Mouse (Mus musculus) limb, embryonic 14.5 days (tissue): ENCODE results near the gene Cadm1. TPM values are rescaled to one million over a fixed set of nuclear protein-coding genes. Genes with fewer than 3 reads are reported as not detected.

Experiments used
- ATAC-seq: fragments of 200-750 bp; cut with Nextera tagmentation; 2 replicates; pipeline ENCODE4 v1.8.0; 2017; ENCODE audit warnings: low read depth, moderate number of reproducible peaks, moderate TSS enrichment; ENCODE audit not compliant: low FRiP score
- DNase-seq: peaks from one replicate; pipeline ENCODE4 v3.0.0-alpha.2; 2015; ENCODE audit warnings: low spot score
- H3K27ac ChIP-seq: fragments of 300-500 bp; sonication (generic); replicated peaks from 2 replicates; pipeline ENCODE4 v1.5.1; 2014; ENCODE audit warnings: low read depth, mild to moderate bottlenecking, low read length, moderate library complexity, mixed read lengths
- H3K27me3 ChIP-seq: fragments of 300-500 bp; sonication (generic); 2 replicates; pipeline ENCODE4 v1.6.1; 2014; ENCODE audit warnings: low read length, mixed read lengths; ENCODE audit not compliant: control insufficient read depth, insufficient read depth
- H3K36me3 ChIP-seq: fragments of 300-500 bp; sonication (generic); 2 replicates; pipeline ENCODE4 v1.6.1; 2014; ENCODE audit warnings: mild to moderate bottlenecking, low read length, moderate library complexity, mixed read lengths; ENCODE audit not compliant: control insufficient read depth, insufficient read depth
- H3K4me1 ChIP-seq: fragments of 300-500 bp; sonication (generic); 2 replicates; pipeline ENCODE4 v1.6.1; 2014; ENCODE audit warnings: antibody characterized with exemption, low read length, mixed read lengths; ENCODE audit not compliant: control insufficient read depth, insufficient read depth
- H3K4me2 ChIP-seq: fragments of 300-500 bp; sonication (generic); replicated peaks from 2 replicates; pipeline ENCODE4 v1.6.1; 2014; ENCODE audit warnings: low read depth, mild to moderate bottlenecking, low read length, moderate library complexity; ENCODE audit not compliant: severe bottlenecking
- H3K4me3 ChIP-seq: fragments of 300-500 bp; sonication (generic); replicated peaks from 2 replicates; pipeline ENCODE4 v1.5.1; 2014; ENCODE audit warnings: low read length
- H3K9ac ChIP-seq: fragments of 300-500 bp; sonication (generic); 2 replicates; pipeline ENCODE4 v1.6.1; 2014; ENCODE audit warnings: mild to moderate bottlenecking, low read depth, low read length, moderate library complexity; ENCODE audit not compliant: severe bottlenecking
- H3K9me3 ChIP-seq: fragments of 300-500 bp; sonication (generic); 2 replicates; pipeline ENCODE4 v1.6.1; 2016; ENCODE audit warnings: low read length; ENCODE audit not compliant: control insufficient read depth
- POLR2A ChIP-seq: fragments of 200-500 bp; IDR thresholded peaks from 2 replicates; pipeline ENCODE4 v1.8.0; 2012; ENCODE audit warnings: inconsistent platforms, mild to moderate bottlenecking, moderate library complexity, borderline replicate concordance; ENCODE audit not compliant: insufficient read depth, insufficient read length; ENCODE audit errors: extremely low read depth
- WGBS: fragments of 180-500 bp; shearing (Covaris S2); extraction: QIAGEN DNeasy Blood & Tissue Kit; methylation state at CpG from one replicate; pipeline ENCODE4 v1.1.7; 2014; 5-methylcytosine and 5-hydroxymethylcytosine counted together
- polyA plus RNA-seq, 2 experiments: library from polyadenylated mRNA; depleted of rRNA in 1 of 2; stranded (reverse) in 1 of 2; unstranded in 1 of 2; fragments of >200 nt; fragmentation: Nextera tagmentation in 1 of 2; extraction: Ambion mirVana in 1 of 2; gene quantifications; 2 replicates each; pipeline versions ENCODE4 v1.2.1 to v1.2.3; 2012 to 2014

Cadm1 gene
- polyA plus RNA-seq, 2 experiments: 15.4 to 37.5 TPM

- no peaks in the 10 kb centered on the region for H3K27me3 ChIP-seq
- WGBS: 78% methylated on average over 7 of the region's 7 CpGs
- H3K9me3 ChIP-seq: no peaks in the 10 kb centered on the region
- H3K4me2 ChIP-seq: no peak overlapping the region
- H3K4me3 ChIP-seq: no peak overlapping the region
- H3K4me1 ChIP-seq: no peaks in the 10 kb centered on the region
- DNase-seq: no peak
- no peak overlapping the region for H3K9ac ChIP-seq
- no peaks in the 10 kb centered on the region for H3K36me3 ChIP-seq
- TF ChIP-seq POLR2A: no peak
- ATAC-seq: no peak
- H3K27ac ChIP-seq: no peak overlapping the region
Observed at GRCm38 (mm10) chr9:47805658-47806057, 275.7 kb downstream of the Cadm1 start.

- Histone ChIP-seq H3K4me2 (no peak overlapping the region), H3K27me3 (no peaks in the 10 kb centered on the region), H3K36me3 (no peaks in the 10 kb centered on the region), H3K9ac (no peak overlapping the region), H3K4me3 (no peak overlapping the region), H3K4me1 (peaks cover 42% of the 10 kb centered on the region), H3K9me3 (no peaks in the 10 kb centered on the region), H3K27ac (0 out of 2 replicates have a peak overlapping the region, but pooled peaks have one; percentile 21)
- no peak for ATAC-seq
- TF ChIP-seq POLR2A: no peak
- no peak for DNase-seq
- 40% methylated on average over 4 of the region's 4 CpGs for WGBS
Observed at GRCm38 (mm10) chr9:47825668-47826067, 295.7 kb downstream of the Cadm1 start.

DNA sequence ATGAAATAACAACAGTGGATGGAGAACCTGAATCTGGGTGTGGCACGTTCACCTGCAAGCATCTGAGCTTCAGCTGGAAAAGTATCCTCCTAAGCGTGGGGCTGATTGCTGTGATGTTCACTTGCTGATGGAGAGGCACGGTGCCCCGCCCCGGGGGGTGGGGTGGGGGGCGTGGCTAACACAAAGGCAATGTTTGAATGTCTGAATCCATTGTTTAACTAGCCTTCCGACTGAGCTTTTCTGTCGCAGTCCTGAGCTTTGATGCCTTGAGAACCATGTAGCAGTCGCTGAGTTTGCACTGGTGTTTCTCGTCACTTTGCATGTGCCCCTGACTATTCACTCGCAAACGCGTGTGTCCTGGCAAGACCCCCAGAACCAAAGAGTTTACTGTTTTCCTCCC lies 298.8 kb downstream of the Cadm1 start:
- DNase-seq (no peak), ATAC-seq (no peak)
- WGBS: 15% methylated on average over 13 of the region's 13 CpGs
- 0 out of 2 replicates have a peak overlapping the region, but pooled peaks have one; percentile 14 for H3K4me3 ChIP-seq
- H3K27me3 ChIP-seq: no peaks in the 10 kb centered on the region
- H3K4me2 ChIP-seq: peak overlapping the region; percentile 30; the same call in 1 of the 2 replicates
- no peaks in the 10 kb centered on the region for H3K36me3 ChIP-seq
- H3K9me3 ChIP-seq: no peaks in the 10 kb centered on the region
- H3K27ac ChIP-seq: no peak overlapping the region
- H3K9ac ChIP-seq: peak overlapping the region; percentile 31; the same call in 1 of the 2 replicates
- TF ChIP-seq POLR2A: no peak
- peaks cover 42% of the 10 kb centered on the region for H3K4me1 ChIP-seq

GRCm38 (mm10) chr9:47829204-47829603 lies 299.2 kb downstream of the Cadm1 start:
- H3K4me2 ChIP-seq: peak overlapping the region; percentile 30; the same call in 1 of the 2 replicates
- whole genome bisulfite sequencing: 58% methylated on average over 10 of the region's 10 CpGs
- H3K36me3 ChIP-seq: no peaks in the 10 kb centered on the region
- H3K4me1 ChIP-seq: peaks cover 42% of the 10 kb centered on the region
- H3K27ac ChIP-seq: no peak overlapping the region
- no peaks in the 10 kb centered on the region for H3K9me3 ChIP-seq
- no peaks in the 10 kb centered on the region for H3K27me3 ChIP-seq
- no peak for ATAC-seq
- no peak for TF ChIP-seq POLR2A
- 0 out of 2 replicates have a peak overlapping the region, but pooled peaks have one; percentile 14 for H3K4me3 ChIP-seq
- peak overlapping the region; percentile 31; the same call in 1 of the 2 replicates for H3K9ac ChIP-seq
- DNase-seq: no peak

- Histone ChIP-seq H3K4me2 (no peak overlapping the region), H3K9ac (no peak overlapping the region), H3K36me3 (no peaks in the 10 kb centered on the region), H3K27me3 (no peaks in the 10 kb centered on the region), H3K27ac (no peak overlapping the region), H3K9me3 (no peaks in the 10 kb centered on the region), H3K4me1 (peaks cover 42% of the 10 kb centered on the region), H3K4me3 (no peak overlapping the region)
- WGBS: 33% methylated on average over 4 of the region's 4 CpGs
- ATAC-seq (no peak), DNase-seq (peak; percentile 53)
- no peak for TF ChIP-seq POLR2A
Observed at GRCm38 (mm10) chr9:47829846-47830245, 299.9 kb downstream of the Cadm1 start.

GRCm38 (mm10) chr9:47831412-47831811 lies 301.4 kb downstream of the Cadm1 start:
- Histone ChIP-seq H3K4me1 (peaks cover 35% of the 10 kb centered on the region), H3K27ac (no peak overlapping the region), H3K4me3 (no peak overlapping the region), H3K4me2 (no peak overlapping the region), H3K36me3 (no peaks in the 10 kb centered on the region), H3K9me3 (no peaks in the 10 kb centered on the region), H3K27me3 (no peaks in the 10 kb centered on the region), H3K9ac (no peak overlapping the region)
- WGBS: 74% methylated on average over 4 of the region's 4 CpGs
- no peak for TF ChIP-seq POLR2A
- DNase-seq: no peak
- ATAC-seq: no peak; the same call in 1 of the 2 replicates
